Mouse (Mus musculus): ENCODE data around the gene Srrm3. TPM values are rescaled to one million over a fixed set of nuclear protein-coding genes. Genes with fewer than 3 reads are reported as not detected.

Srrm3 gene
- total and polyA plus RNA-seq, 2 experiments from 2014 or later: 50.8 to 106 TPM

- Histone ChIP-seq H3K4me3 (ENCODE audit: low read length) (no peak overlapping the region), H3K27ac (no peak overlapping the region), H3K9ac (replicated peaks; ENCODE audit: low read length) (no peak overlapping the region), H3K9me3 (ENCODE audit: low read length) (no peaks in the 10 kb centered on the region), H3K4me1 (ENCODE audit: insufficient read depth, low read length) (peaks cover 5% of the 10 kb centered on the region; the same call in 1 of the 2 replicates), H3K36me3 (ENCODE audit: insufficient read depth, low read length) (no peaks in the 10 kb centered on the region; the same call in 1 of the 2 replicates), H3K4me2 (ENCODE audit: low read depth, low read length) (no peak overlapping the region), H3K27me3 (ENCODE audit: insufficient read depth, low read length) (no peaks in the 10 kb centered on the region)
- ATAC-seq: no peak
- no peak for DNase-seq (ENCODE audit: low spot score)
- 49% methylated on average over 8 of the region's 8 CpGs for WGBS
- no peak for TF ChIP-seq CTCF (IDR thresholded peaks at IDR 0.05; ENCODE audit: low read depth)
These were observed 60.0 kb downstream of the Srrm3 start for GRCm38 (mm10) chr5:135866662-135867061.

- Histone ChIP-seq H3K4me3 (ENCODE audit: low read length) (peak overlapping the region; percentile 47), H3K27ac (0 out of 2 replicates have a peak overlapping the region, but pooled peaks have one; percentile 54), H3K27me3 (ENCODE audit: insufficient read depth, low read length) (no peaks in the 10 kb centered on the region), H3K9me3 (ENCODE audit: low read length) (no peaks in the 10 kb centered on the region), H3K9ac (replicated peaks; ENCODE audit: low read length) (peak overlapping the region; percentile 66), H3K4me2 (ENCODE audit: low read depth, low read length) (peak overlapping the region; percentile 75), H3K36me3 (ENCODE audit: insufficient read depth, low read length) (no peaks in the 10 kb centered on the region; the same call in 1 of the 2 replicates), H3K4me1 (ENCODE audit: insufficient read depth, low read length) (peaks cover 5% of the 10 kb centered on the region; the same call in 1 of the 2 replicates)
- WGBS: 2% methylated on average over 87 of the region's 89 CpGs
- TF ChIP-seq CTCF (IDR thresholded peaks at IDR 0.05; ENCODE audit: low read depth): no peak
- DNase-seq (ENCODE audit: low spot score): peak; percentile 52
- peak; percentile 54 for ATAC-seq
These were observed 61.2 kb downstream of the Srrm3 start for GRCm38 (mm10) chr5:135867637-135868593.

GRCm38 (mm10) chr5:135868653-135869052, 62.0 kb downstream of the Srrm3 start:
- Histone ChIP-seq H3K4me3 (ENCODE audit: low read length) (peak overlapping the region; percentile 47), H3K27ac (no peak overlapping the region), H3K27me3 (ENCODE audit: insufficient read depth, low read length) (no peaks in the 10 kb centered on the region), H3K4me1 (ENCODE audit: insufficient read depth, low read length) (peaks cover 5% of the 10 kb centered on the region; the same call in 1 of the 2 replicates), H3K9ac (replicated peaks; ENCODE audit: low read length) (peak overlapping the region; percentile 66; the same call in 1 of the 2 replicates), H3K9me3 (ENCODE audit: low read length) (no peaks in the 10 kb centered on the region), H3K36me3 (ENCODE audit: insufficient read depth, low read length) (no peaks in the 10 kb centered on the region; the same call in 1 of the 2 replicates), H3K4me2 (ENCODE audit: low read depth, low read length) (peak overlapping the region; percentile 75)
- WGBS: 11% methylated on average over 27 of the region's 27 CpGs
- ATAC-seq (peak; percentile 25), DNase-seq (ENCODE audit: low spot score) (no peak)
- TF ChIP-seq CTCF (IDR thresholded peaks at IDR 0.05; ENCODE audit: low read depth): no peak

DNA sequence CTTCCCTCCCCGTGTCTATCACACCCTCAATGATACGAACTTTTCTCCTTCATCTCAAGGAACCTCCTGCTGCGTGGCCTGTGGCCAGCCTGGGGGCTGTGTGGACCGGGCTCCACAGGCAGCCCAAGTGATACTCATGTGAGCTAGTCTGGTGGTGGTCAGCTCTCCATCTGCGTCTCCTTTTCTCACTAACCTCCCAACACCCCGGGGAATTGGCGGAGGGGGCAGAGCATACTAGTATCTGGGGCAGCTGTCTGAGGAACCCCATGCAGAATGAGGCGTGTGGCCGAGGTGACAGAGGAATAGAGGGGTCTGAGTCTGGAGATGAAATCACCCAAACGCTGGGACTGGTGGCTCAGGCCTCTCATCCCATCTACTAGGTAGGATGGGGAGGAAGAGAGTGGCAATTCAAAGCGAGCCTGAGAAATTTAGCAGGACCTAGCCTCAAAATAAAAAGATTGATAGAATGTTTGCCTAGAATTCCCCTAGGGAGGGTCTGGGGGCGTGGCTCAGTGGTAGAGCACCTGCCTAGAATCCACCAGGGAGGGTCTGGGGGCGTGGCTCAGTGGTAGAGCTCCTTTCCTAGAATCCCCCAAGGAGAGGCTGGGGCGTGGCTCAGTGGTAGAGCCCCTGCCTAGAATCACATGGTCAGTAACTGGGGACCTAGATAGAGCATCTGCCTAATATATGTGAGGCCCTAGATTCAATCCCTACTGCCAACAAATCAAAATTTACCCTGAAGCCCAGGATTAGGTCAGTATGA, 63.2 kb downstream of the Srrm3 start:
- 66% methylated on average over 14 of the region's 14 CpGs for WGBS

DNA sequence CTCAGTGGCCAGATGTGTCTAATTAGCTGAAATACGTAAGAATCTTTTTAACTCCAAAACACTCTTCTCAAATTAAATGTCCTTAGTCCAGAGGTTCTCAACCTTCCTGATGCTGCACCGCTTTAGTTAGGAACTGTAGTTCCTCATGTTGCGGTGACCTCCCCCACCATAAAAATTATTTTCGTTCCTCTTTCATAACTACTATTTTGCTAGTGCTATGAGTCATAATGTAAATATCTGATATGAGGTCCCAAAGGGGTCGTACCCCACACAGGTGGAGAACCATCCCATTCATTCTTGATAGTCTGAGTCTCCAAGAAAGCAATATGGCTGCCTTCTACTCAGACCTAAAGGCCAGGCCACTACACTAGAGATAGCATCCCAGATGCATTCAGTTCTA, 63.8 kb downstream of the Srrm3 start:
- 88% methylated on average over 5 of the region's 5 CpGs for WGBS

More for the DNA sequence above, 63.2 kb downstream of the Srrm3 start:
- H3K4me1 ChIP-seq (ENCODE audit: insufficient read depth, low read length): peaks cover 5% of the 10 kb centered on the region; the same call in 1 of the 2 replicates
- H3K27me3 ChIP-seq (ENCODE audit: insufficient read depth, low read length): no peaks in the 10 kb centered on the region
- H3K4me2 ChIP-seq (ENCODE audit: low read depth, low read length): no peak overlapping the region
- H3K9me3 ChIP-seq (ENCODE audit: low read length): no peaks in the 10 kb centered on the region
- no peaks in the 10 kb centered on the region for H3K36me3 ChIP-seq (ENCODE audit: insufficient read depth, low read length)
- ATAC-seq (no peak), DNase-seq (ENCODE audit: low spot score) (no peak)
- H3K9ac ChIP-seq (replicated peaks; ENCODE audit: low read length): no peak overlapping the region
- H3K27ac ChIP-seq: no peak overlapping the region
- no peak overlapping the region for H3K4me3 ChIP-seq (ENCODE audit: low read length)
- no peak for TF ChIP-seq CTCF (IDR thresholded peaks at IDR 0.05; ENCODE audit: low read depth)

DNA sequence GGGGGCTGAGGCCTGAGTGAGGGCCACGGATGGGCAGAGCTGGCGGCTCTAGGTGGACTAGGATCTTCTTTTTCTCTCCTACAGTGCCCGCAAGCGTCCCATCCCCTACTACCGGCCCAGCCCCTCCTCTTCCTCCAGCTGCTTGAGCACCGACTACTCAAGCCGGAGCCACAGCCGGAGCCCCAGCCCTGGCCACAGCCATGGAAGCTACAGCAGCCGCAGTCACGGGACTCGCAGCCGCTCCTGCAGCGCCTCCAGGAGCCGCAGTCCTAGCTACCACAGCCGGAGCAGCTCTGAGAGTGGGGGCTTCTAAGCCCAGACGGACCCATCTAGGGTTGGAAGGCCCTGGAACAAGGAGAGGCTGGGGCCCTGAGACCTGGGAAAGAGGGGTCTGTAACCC, 66.3 kb downstream of the Srrm3 start:
- 22% methylated on average over 16 of the region's 16 CpGs for WGBS
- Histone ChIP-seq H3K27ac (no peak overlapping the region), H3K9me3 (ENCODE audit: low read length) (no peaks in the 10 kb centered on the region), H3K36me3 (ENCODE audit: insufficient read depth, low read length) (no peaks in the 10 kb centered on the region), H3K27me3 (ENCODE audit: insufficient read depth, low read length) (no peaks in the 10 kb centered on the region), H3K9ac (replicated peaks; ENCODE audit: low read length) (no peak overlapping the region), H3K4me2 (ENCODE audit: low read depth, low read length) (no peak overlapping the region), H3K4me3 (ENCODE audit: low read length) (no peak overlapping the region), H3K4me1 (ENCODE audit: insufficient read depth, low read length) (0 out of 2 replicates have a peak, but pooled peaks cover 4% of the 10 kb centered on the region)
- no peak for ATAC-seq
- DNase-seq (ENCODE audit: low spot score): no peak
- TF ChIP-seq CTCF (IDR thresholded peaks at IDR 0.05; ENCODE audit: low read depth): no peak

More for the DNA sequence above, 63.8 kb downstream of the Srrm3 start:
- ATAC-seq (no peak), DNase-seq (ENCODE audit: low spot score) (no peak)
- TF ChIP-seq CTCF (IDR thresholded peaks at IDR 0.05; ENCODE audit: low read depth): no peak
- Histone ChIP-seq H3K9ac (replicated peaks; ENCODE audit: low read length) (no peak overlapping the region), H3K36me3 (ENCODE audit: insufficient read depth, low read length) (no peaks in the 10 kb centered on the region), H3K4me1 (ENCODE audit: insufficient read depth, low read length) (peaks cover 5% of the 10 kb centered on the region; the same call in 1 of the 2 replicates), H3K27ac (no peak overlapping the region), H3K4me2 (ENCODE audit: low read depth, low read length) (no peak overlapping the region), H3K9me3 (ENCODE audit: low read length) (no peaks in the 10 kb centered on the region), H3K4me3 (ENCODE audit: low read length) (no peak overlapping the region), H3K27me3 (ENCODE audit: insufficient read depth, low read length) (no peaks in the 10 kb centered on the region)

All from hindbrain, postnatal 0 days (tissue).